Mouse (Mus musculus) thymus, adult 2 months (tissue): Measurements from ENCODE around the gene Pacrg. TPM values are rescaled to one million over a fixed set of nuclear protein-coding genes. Genes with fewer than 3 reads are reported as not detected.

ENCODE experiments used
- DNase-seq: peaks from one replicate; pipeline ENCODE4 v3.0.0; 2021
- H3K27ac ChIP-seq: fragments of 200-500 bp; 2 replicates; pipeline ENCODE4 v1.5.1; 2012; ENCODE audit warnings: low read length, control low read depth; ENCODE audit not compliant: control insufficient read depth, insufficient read depth
- H3K27me3 ChIP-seq: fragments of 200-500 bp; 2 replicates; pipeline ENCODE4 v1.6.1; 2012; ENCODE audit warnings: mild to moderate bottlenecking, low read length, moderate library complexity, mixed read lengths; ENCODE audit not compliant: control insufficient read depth, insufficient read depth
- H3K36me3 ChIP-seq: fragments of 200-500 bp; 2 replicates; pipeline ENCODE4 v1.6.1; 2012; ENCODE audit warnings: mild to moderate bottlenecking, low read length, moderate library complexity; ENCODE audit not compliant: control insufficient read depth, insufficient read depth
- H3K4me1 ChIP-seq: fragments of 200-500 bp; replicated peaks from 2 replicates; pipeline ENCODE4 v1.6.1; 2012; ENCODE audit warnings: low read length; ENCODE audit not compliant: control insufficient read depth, insufficient read depth
- H3K4me3 ChIP-seq: fragments of 200-500 bp; 2 replicates; pipeline ENCODE4 v1.5.1; 2012; ENCODE audit warnings: mild to moderate bottlenecking, low read length, control low read depth, moderate library complexity; ENCODE audit not compliant: control insufficient read depth, insufficient read depth
- CTCF ChIP-seq: fragments of 200-500 bp; IDR thresholded peaks from 2 replicates; pipeline ENCODE4 v1.5.1; 2012; ENCODE audit warnings: mild to moderate bottlenecking, control low read depth, low read length, moderate library complexity, borderline replicate concordance; ENCODE audit not compliant: control insufficient read depth, poor library complexity, insufficient read depth; ENCODE audit errors: extremely low read depth
- POLR2A ChIP-seq: fragments of 200-500 bp; IDR thresholded peaks from 2 replicates; pipeline ENCODE4 v1.6.1; 2012; ENCODE audit warnings: mild to moderate bottlenecking, low read length, control low read depth, moderate library complexity; ENCODE audit not compliant: control insufficient read depth, poor library complexity, insufficient read depth; ENCODE audit errors: extremely low read depth
- WGBS: fragments of 180-500 bp; shearing (Covaris S2); methylation state at CpG from one replicate; pipeline ENCODE4 v1.1.7; 2018; 5-methylcytosine and 5-hydroxymethylcytosine counted together
- polyA plus RNA-seq: library from polyadenylated mRNA; depleted of rRNA; stranded (reverse); fragments of >200 nt; gene quantifications from 2 replicates; pipeline ENCODE4 v1.2.3, GENCODE M21; 2012

The Pacrg gene
- polyA plus RNA-seq, 1 experiment: 0.34 TPM

- no peak for TF ChIP-seq POLR2A
- TF ChIP-seq CTCF: no peak
- Histone ChIP-seq H3K4me1 (no peaks in the 10 kb centered on the region), H3K36me3 (no peaks in the 10 kb centered on the region), H3K27ac (no peak overlapping the region), H3K4me3 (no peak overlapping the region), H3K27me3 (no peaks in the 10 kb centered on the region)
- WGBS: 98% methylated on average over 5 of the region's 5 CpGs
- no peak for DNase-seq
Measured at GRCm38 (mm10) chr17:10564191-10564590, 275.9 kb downstream of the Pacrg start.

- no peaks in the 10 kb centered on the region for H3K27me3 ChIP-seq
- no peak for TF ChIP-seq CTCF
- TF ChIP-seq POLR2A: no peak
- no peak overlapping the region for H3K27ac ChIP-seq
- H3K36me3 ChIP-seq: no peaks in the 10 kb centered on the region
- H3K4me1 ChIP-seq: no peaks in the 10 kb centered on the region
- WGBS: 93% methylated on average over 7 of the region's 7 CpGs
- DNase-seq: no peak
- H3K4me3 ChIP-seq: no peak overlapping the region
Measured at GRCm38 (mm10) chr17:10562871-10563270, 277.2 kb downstream of the Pacrg start.

GRCm38 (mm10) chr17:10560053-10560452 lies 280.1 kb downstream of the Pacrg start:
- WGBS: 95% methylated on average over 3 of the region's 3 CpGs
- no peaks in the 10 kb centered on the region for H3K27me3 ChIP-seq
- no peaks in the 10 kb centered on the region for H3K36me3 ChIP-seq
- H3K4me1 ChIP-seq: no peaks in the 10 kb centered on the region
- TF ChIP-seq POLR2A: no peak
- no peak overlapping the region for H3K27ac ChIP-seq
- H3K4me3 ChIP-seq: no peak overlapping the region
- DNase-seq: no peak

GRCm38 (mm10) chr17:10558671-10559070 lies 281.4 kb downstream of the Pacrg start:
- no peak overlapping the region for H3K27ac ChIP-seq
- TF ChIP-seq CTCF: no peak
- TF ChIP-seq POLR2A: no peak
- H3K36me3 ChIP-seq: no peaks in the 10 kb centered on the region
- H3K4me1 ChIP-seq: no peaks in the 10 kb centered on the region
- H3K4me3 ChIP-seq: no peak overlapping the region
- WGBS: 13% methylated on average over 8 of the region's 8 CpGs
- no peaks in the 10 kb centered on the region for H3K27me3 ChIP-seq
- no peak for DNase-seq

- no peak for DNase-seq
- no peaks in the 10 kb centered on the region for H3K36me3 ChIP-seq
Measured at GRCm38 (mm10) chr17:10552295-10553056, 287.6 kb downstream of the Pacrg start.

GRCm38 (mm10) chr17:10550781-10551520 lies 289.2 kb downstream of the Pacrg start:
- no peak overlapping the region for H3K27ac ChIP-seq
- no peaks in the 10 kb centered on the region for H3K4me1 ChIP-seq
- H3K27me3 ChIP-seq: no peaks in the 10 kb centered on the region
- no peak for DNase-seq
- H3K4me3 ChIP-seq: no peak overlapping the region
- H3K36me3 ChIP-seq: no peaks in the 10 kb centered on the region
- TF ChIP-seq POLR2A: no peak
- TF ChIP-seq CTCF: no peak
- 90% methylated on average over 15 of the region's 15 CpGs for WGBS

More at GRCm38 (mm10) chr17:10552295-10553056, 287.6 kb downstream of the Pacrg start:
- Histone ChIP-seq H3K27ac (no peak overlapping the region), H3K27me3 (no peaks in the 10 kb centered on the region), H3K4me1 (no peaks in the 10 kb centered on the region), H3K4me3 (no peak overlapping the region)
- 94% methylated on average over 16 of the region's 16 CpGs for WGBS
- no peak for TF ChIP-seq POLR2A
- no peak for TF ChIP-seq CTCF
